Mouse (Mus musculus): ENCODE data around the gene Gpn2. TPM values are rescaled to one million over a fixed set of nuclear protein-coding genes. Genes with fewer than 3 reads are reported as not detected.

Gene Gpn2
- total and polyA plus RNA-seq, 2 experiments from 2014 or later: 16.9 to 32.2 TPM

GRCm38 (mm10) chr4:133601721-133602218 lies 17.6 kb downstream of the Gpn2 start, which contains the start of gene Sfn:
Gene Sfn (minus strand): TSS chr4:133602168.
- ATAC-seq (no peak), DNase-seq (ENCODE audit: low spot score) (no peak)
- Histone ChIP-seq H3K4me3 (ENCODE audit: low read length) (no peak within 1 kb of the TSS), H3K4me2 (ENCODE audit: low read depth, low read length) (0 out of 2 replicates have a peak within 1 kb of the TSS, but pooled peaks have one; percentile 13), H3K27ac (no peak within 1 kb of the TSS), H3K9ac (replicated peaks; ENCODE audit: low read length) (no peak within 1 kb of the TSS), H3K36me3 (ENCODE audit: insufficient read depth, low read length) (peaks cover 21% of the 10 kb centered on the region), H3K4me1 (ENCODE audit: insufficient read depth, low read length) (peaks cover 8% of the 10 kb centered on the region), H3K27me3 (ENCODE audit: insufficient read depth, low read length) (peaks cover 28% of the 10 kb centered on the region), H3K9me3 (ENCODE audit: low read length) (no peaks in the 10 kb centered on the region)
- peak; percentile 44 for TF ChIP-seq CTCF (IDR thresholded peaks at IDR 0.05; ENCODE audit: low read depth)
- WGBS: 5% methylated on average over 16 of the region's 16 CpGs

GRCm38 (mm10) chr4:133603056-133603455 lies 18.9 kb downstream of the Gpn2 start:
- Histone ChIP-seq H3K4me1 (ENCODE audit: insufficient read depth, low read length) (peaks cover 8% of the 10 kb centered on the region), H3K27me3 (ENCODE audit: insufficient read depth, low read length) (peaks cover 28% of the 10 kb centered on the region), H3K4me2 (ENCODE audit: low read depth, low read length) (no peak overlapping the region), H3K9ac (replicated peaks; ENCODE audit: low read length) (no peak overlapping the region), H3K4me3 (ENCODE audit: low read length) (no peak overlapping the region), H3K27ac (no peak overlapping the region), H3K36me3 (ENCODE audit: insufficient read depth, low read length) (peaks cover 28% of the 10 kb centered on the region), H3K9me3 (ENCODE audit: low read length) (no peaks in the 10 kb centered on the region)
- WGBS: 94% methylated on average over 5 of the region's 5 CpGs
- no peak for TF ChIP-seq CTCF (IDR thresholded peaks at IDR 0.05; ENCODE audit: low read depth)
- ATAC-seq: no peak
- DNase-seq (ENCODE audit: low spot score): no peak

DNA sequence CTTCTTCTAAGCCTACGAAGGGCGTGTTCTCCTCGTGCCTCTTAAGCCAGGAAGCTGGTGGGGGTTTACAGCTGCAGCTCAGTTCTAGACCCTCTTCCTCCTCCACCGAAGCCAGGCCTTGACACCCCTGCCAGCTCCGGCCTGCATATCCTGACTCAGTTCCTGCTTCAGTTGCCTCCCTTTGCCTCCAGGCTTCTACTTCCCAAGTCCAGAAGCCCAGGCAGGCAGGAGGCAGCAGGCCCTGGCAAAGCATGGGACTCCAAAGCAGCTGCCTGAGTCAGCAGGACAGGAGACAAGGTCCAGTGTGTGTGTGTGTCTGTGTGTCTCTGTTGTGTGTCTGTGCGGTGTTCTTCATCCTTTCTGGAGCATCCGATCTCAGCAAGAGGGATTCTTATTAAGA lies 20.0 kb downstream of the Gpn2 start:
- no peak for ATAC-seq
- no peak for TF ChIP-seq CTCF (IDR thresholded peaks at IDR 0.05; ENCODE audit: low read depth)
- 79% methylated on average over 7 of the region's 7 CpGs for WGBS
- H3K27me3 ChIP-seq (ENCODE audit: insufficient read depth, low read length): peaks cover 22% of the 10 kb centered on the region
- no peak overlapping the region for H3K9ac ChIP-seq (replicated peaks; ENCODE audit: low read length)
- peaks cover 7% of the 10 kb centered on the region for H3K4me1 ChIP-seq (ENCODE audit: insufficient read depth, low read length)
- no peak overlapping the region for H3K4me3 ChIP-seq (ENCODE audit: low read length)
- H3K36me3 ChIP-seq (ENCODE audit: insufficient read depth, low read length): peaks cover 33% of the 10 kb centered on the region
- H3K9me3 ChIP-seq (ENCODE audit: low read length): no peaks in the 10 kb centered on the region
- no peak overlapping the region for H3K27ac ChIP-seq
- no peak for DNase-seq (ENCODE audit: low spot score)
- no peak overlapping the region for H3K4me2 ChIP-seq (ENCODE audit: low read depth, low read length)

- H3K27me3 ChIP-seq (ENCODE audit: insufficient read depth, low read length): peaks cover 17% of the 10 kb centered on the region
- H3K4me3 ChIP-seq (ENCODE audit: low read length): no peak overlapping the region
- ATAC-seq (no peak), DNase-seq (ENCODE audit: low spot score) (no peak)
- H3K27ac ChIP-seq: no peak overlapping the region
- H3K4me1 ChIP-seq (ENCODE audit: insufficient read depth, low read length): peaks cover 1% of the 10 kb centered on the region
- 54% methylated on average over 6 of the region's 6 CpGs for WGBS
- H3K36me3 ChIP-seq (ENCODE audit: insufficient read depth, low read length): peaks cover 33% of the 10 kb centered on the region
- H3K9ac ChIP-seq (replicated peaks; ENCODE audit: low read length): no peak overlapping the region
- no peak overlapping the region for H3K4me2 ChIP-seq (ENCODE audit: low read depth, low read length)
- no peak for TF ChIP-seq CTCF (IDR thresholded peaks at IDR 0.05; ENCODE audit: low read depth)
- H3K9me3 ChIP-seq (ENCODE audit: low read length): no peaks in the 10 kb centered on the region
These were observed 20.7 kb downstream of the Gpn2 start for GRCm38 (mm10) chr4:133604856-133605255.

DNA sequence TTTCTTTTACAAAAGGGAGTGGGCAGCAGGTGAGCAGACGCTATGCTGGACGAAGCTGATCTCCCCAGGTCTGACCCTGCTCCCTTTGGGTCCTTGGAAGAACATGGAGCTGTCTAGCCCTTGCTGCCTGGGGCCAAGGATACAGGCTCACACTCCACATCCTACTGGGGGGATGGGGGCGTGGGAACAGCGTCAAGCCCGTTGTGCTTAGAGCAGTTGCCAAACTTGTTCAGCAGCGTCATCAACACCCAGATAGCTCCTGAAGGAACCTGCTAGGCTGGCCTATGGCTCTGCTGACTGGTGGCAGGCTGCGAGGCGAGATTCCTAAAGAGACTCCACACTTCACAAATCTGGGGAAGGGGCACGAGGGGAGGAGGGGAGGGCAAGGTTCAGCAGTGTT lies 21.2 kb downstream of the Gpn2 start:
- Histone ChIP-seq H3K9ac (replicated peaks; ENCODE audit: low read length) (no peak overlapping the region), H3K4me3 (ENCODE audit: low read length) (no peak overlapping the region)
- TF ChIP-seq CTCF (IDR thresholded peaks at IDR 0.05; ENCODE audit: low read depth): no peak

DNA sequence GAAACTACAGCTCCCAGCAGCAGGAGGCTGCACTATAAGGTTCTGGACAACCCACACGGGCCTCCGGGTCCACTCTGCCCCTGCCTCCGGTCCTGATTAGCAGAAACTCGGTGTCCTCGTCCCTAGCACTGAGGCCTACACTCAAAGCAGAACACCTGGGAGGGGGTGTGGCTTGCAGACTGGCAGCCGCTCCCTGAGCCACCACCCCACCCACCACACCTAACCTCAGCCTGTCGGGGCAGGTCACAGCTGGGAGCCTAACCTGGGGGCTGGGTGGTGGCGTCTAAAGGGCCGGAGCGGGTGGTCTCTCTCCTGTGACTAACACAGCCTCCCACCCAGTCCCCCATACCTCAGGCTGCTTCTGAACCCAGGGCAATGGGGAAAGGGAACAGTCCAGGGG lies 23.1 kb downstream of the Gpn2 start:
- WGBS: 84% methylated on average over 10 of the region's 10 CpGs
- ATAC-seq (no peak), DNase-seq (ENCODE audit: low spot score) (no peak)
- no peaks in the 10 kb centered on the region for H3K9me3 ChIP-seq (ENCODE audit: low read length)
- peaks cover 36% of the 10 kb centered on the region for H3K36me3 ChIP-seq (ENCODE audit: insufficient read depth, low read length)
- no peak overlapping the region for H3K4me2 ChIP-seq (ENCODE audit: low read depth, low read length)
- no peak for TF ChIP-seq CTCF (IDR thresholded peaks at IDR 0.05; ENCODE audit: low read depth)
- H3K27me3 ChIP-seq (ENCODE audit: insufficient read depth, low read length): peaks cover 6% of the 10 kb centered on the region
- H3K4me1 ChIP-seq (ENCODE audit: insufficient read depth, low read length): no peaks in the 10 kb centered on the region
- no peak overlapping the region for H3K27ac ChIP-seq
- no peak overlapping the region for H3K4me3 ChIP-seq (ENCODE audit: low read length)
- H3K9ac ChIP-seq (replicated peaks; ENCODE audit: low read length): no peak overlapping the region

More for the DNA sequence above, 21.2 kb downstream of the Gpn2 start:
- Histone ChIP-seq H3K36me3 (ENCODE audit: insufficient read depth, low read length) (peaks cover 33% of the 10 kb centered on the region), H3K4me2 (ENCODE audit: low read depth, low read length) (no peak overlapping the region), H3K27ac (no peak overlapping the region), H3K4me1 (ENCODE audit: insufficient read depth, low read length) (no peaks in the 10 kb centered on the region), H3K27me3 (ENCODE audit: insufficient read depth, low read length) (peaks cover 12% of the 10 kb centered on the region), H3K9me3 (ENCODE audit: low read length) (no peaks in the 10 kb centered on the region)
- WGBS: 51% methylated on average over 9 of the region's 9 CpGs
- ATAC-seq: no peak
- no peak for DNase-seq (ENCODE audit: low spot score)

- Histone ChIP-seq H3K4me3 (ENCODE audit: low read length) (no peak overlapping the region), H3K27ac (no peak overlapping the region), H3K9ac (replicated peaks; ENCODE audit: low read length) (no peak overlapping the region), H3K4me2 (ENCODE audit: low read depth, low read length) (no peak overlapping the region), H3K9me3 (ENCODE audit: low read length) (no peaks in the 10 kb centered on the region), H3K27me3 (ENCODE audit: insufficient read depth, low read length) (no peaks in the 10 kb centered on the region), H3K4me1 (ENCODE audit: insufficient read depth, low read length) (no peaks in the 10 kb centered on the region), H3K36me3 (ENCODE audit: insufficient read depth, low read length) (peaks cover 35% of the 10 kb centered on the region; the same call in 1 of the 2 replicates)
- peak; percentile 88 for TF ChIP-seq CTCF (IDR thresholded peaks at IDR 0.05; ENCODE audit: low read depth)
- 15% methylated on average over 6 of the region's 6 CpGs for WGBS
- DNase-seq (ENCODE audit: low spot score) (peak; percentile 77), ATAC-seq (peak; percentile 57)
These were observed 25.6 kb downstream of the Gpn2 start for GRCm38 (mm10) chr4:133609719-133610118.
